In genomic region chr7:126502751-126503150, GRCm38 (mm10) we compare ENCODE assay signal across 8 mouse cellular contexts. TPM values are rescaled to one million over a fixed set of nuclear protein-coding genes. Genes with fewer than 3 reads are reported as not detected.
A peak's percentile ranks its signal among the peaks of the same experiment; 100 is the strongest.
DNase-seq lines count a peak whose midpoint lies in the region; ATAC-seq and TF ChIP-seq lines count a peak whose summit lies in the region.

No protein-coding gene starts in this region.

- peak overlapping the region; percentile 89 for H3K4me3 ChIP-seq in heart, embryonic 11.5 days (ENCODE audit: low read depth, low read length)
- H3K4me3 ChIP-seq in ES-Bruce4 (ENCODE audit: low read depth, low read length), result peak overlapping the region; percentile 92
- H3K4me3 ChIP-seq in forebrain, embryonic 14.5 days (ENCODE audit: low read depth, low read length), result peak overlapping the region; percentile 100
- peak overlapping the region; percentile 80 for H3K4me3 ChIP-seq in liver, postnatal 0 days (ENCODE audit: low read depth, low read length)

- WGBS in heart, embryonic 11.5 days (ENCODE audit: insufficient replicate concordance), result 0% methylated on average over 39 of the region's 40 CpGs
- WGBS in forebrain, embryonic 14.5 days, result under 1% methylated on average over 40 of the region's 40 CpGs
- WGBS in liver, postnatal 0 days (ENCODE audit: insufficient replicate concordance), result under 1% methylated on average over 34 of the region's 40 CpGs

- TF ChIP-seq CTCF in ES-Bruce4 (IDR thresholded peaks at IDR 0.05; ENCODE audit: low read depth, low read length), result no peak
- no peak for TF ChIP-seq CTCF in liver, postnatal 0 days (IDR thresholded peaks at IDR 0.05; ENCODE audit: low read depth)

- no peak for TF ChIP-seq POLR2A in ES-Bruce4 (IDR thresholded peaks at IDR 0.05; ENCODE audit: insufficient read depth, low read length)

- peak overlapping the region; percentile 78 for H3K4me2 ChIP-seq in heart, embryonic 11.5 days
- H3K4me2 ChIP-seq in forebrain, embryonic 14.5 days (ENCODE audit: low read length), result peak overlapping the region; percentile 67
- peak overlapping the region; percentile 84 for H3K4me2 ChIP-seq in liver, postnatal 0 days (ENCODE audit: low read depth, low read length)

- TF ChIP-seq EP300 in ES-Bruce4 (IDR thresholded peaks at IDR 0.05; ENCODE audit: insufficient read depth, low read depth, low read length), result no peak
- TF ChIP-seq EP300 in liver, postnatal 0 days (IDR thresholded peaks at IDR 0.05; ENCODE audit: low read depth), result no peak

- H3K27ac ChIP-seq in heart, embryonic 11.5 days (ENCODE audit: low read depth, low read length), result peak overlapping the region; percentile 97
- H3K27ac ChIP-seq in ES-Bruce4 (ENCODE audit: insufficient read depth, low read length), result peak overlapping the region; percentile 87
- H3K27ac ChIP-seq in forebrain, embryonic 14.5 days (ENCODE audit: low read depth, low read length), result peak overlapping the region; percentile 98
- peak overlapping the region; percentile 97 for H3K27ac ChIP-seq in liver, postnatal 0 days (ENCODE audit: low read depth)

- no peaks in the 10 kb centered on the region for H3K9me3 ChIP-seq in heart, embryonic 11.5 days (replicated peaks; ENCODE audit: control insufficient read depth, low read length)
- H3K9me3 ChIP-seq in ES-Bruce4 (replicated peaks; ENCODE audit: control insufficient read depth, insufficient read depth, low read length, poor library complexity, severe bottlenecking), result no peaks in the 10 kb centered on the region
- H3K9me3 ChIP-seq in forebrain, embryonic 14.5 days (replicated peaks; ENCODE audit: control insufficient read depth, low read length), result no peaks in the 10 kb centered on the region
- no peaks in the 10 kb centered on the region for H3K9me3 ChIP-seq in liver, postnatal 0 days (ENCODE audit: low read length)

- peaks cover 24% of the 10 kb centered on the region for H3K36me3 ChIP-seq in heart, embryonic 11.5 days (ENCODE audit: control insufficient read depth, insufficient read depth, low read length)
- peaks cover 35% of the 10 kb centered on the region for H3K36me3 ChIP-seq in ES-Bruce4 (ENCODE audit: control insufficient read depth, insufficient read depth, low read length, poor library complexity, severe bottlenecking)
- H3K36me3 ChIP-seq in forebrain, embryonic 14.5 days (ENCODE audit: control insufficient read depth, insufficient read depth, low read length), result peaks cover 35% of the 10 kb centered on the region
- H3K36me3 ChIP-seq in liver, postnatal 0 days (replicated peaks; ENCODE audit: insufficient read depth, low read length), result peaks cover 36% of the 10 kb centered on the region

- H3K4me1 ChIP-seq in heart, embryonic 11.5 days (ENCODE audit: control insufficient read depth, insufficient read depth, low read length), result peaks cover 6% of the 10 kb centered on the region; the same call in 1 of the 2 replicates
- H3K4me1 ChIP-seq in ES-Bruce4 (ENCODE audit: control insufficient read depth, insufficient read depth, low read length), result peaks cover 2% of the 10 kb centered on the region
- peaks cover 11% of the 10 kb centered on the region for H3K4me1 ChIP-seq in forebrain, embryonic 14.5 days (ENCODE audit: control insufficient read depth, insufficient read depth, low read length)
- H3K4me1 ChIP-seq in liver, postnatal 0 days (ENCODE audit: insufficient read depth), result peaks cover 10% of the 10 kb centered on the region

- ATAC-seq in heart, embryonic 11.5 days (replicated peaks; ENCODE audit: insufficient number of reproducible peaks, low FRiP score, low TSS enrichment), result no peak
- ATAC-seq in forebrain, embryonic 14.5 days, result no peak
- ATAC-seq in liver, postnatal 0 days, result no peak

- peak overlapping the region; percentile 91 for H3K9ac ChIP-seq in heart, embryonic 11.5 days (ENCODE audit: low read depth, low read length)
- H3K9ac ChIP-seq in ES-Bruce4 (ENCODE audit: low read depth, poor library complexity, severe bottlenecking), result peak overlapping the region; percentile 100
- peak overlapping the region; percentile 99 for H3K9ac ChIP-seq in forebrain, embryonic 14.5 days (ENCODE audit: low read length)
- peak overlapping the region; percentile 100 for H3K9ac ChIP-seq in liver, postnatal 0 days (replicated peaks)

- H3K27me3 ChIP-seq in heart, embryonic 11.5 days (ENCODE audit: control insufficient read depth, insufficient read depth, low read length), result no peaks in the 10 kb centered on the region
- H3K27me3 ChIP-seq in ES-Bruce4 (ENCODE audit: control insufficient read depth, insufficient read depth, low read length, poor library complexity, severe bottlenecking), result no peaks in the 10 kb centered on the region
- H3K27me3 ChIP-seq in forebrain, embryonic 14.5 days (replicated peaks; ENCODE audit: control insufficient read depth, insufficient read depth, low read length), result no peaks in the 10 kb centered on the region
- H3K27me3 ChIP-seq in liver, postnatal 0 days (ENCODE audit: insufficient read depth, low read length), result no peaks in the 10 kb centered on the region

- no peak for DNase-seq in heart, adult 11 months
- DNase-seq in forebrain, embryonic 14.5 days (ENCODE audit: low spot score), result no peak
- DNase-seq in liver, postnatal 0 days, result no peak
- DNase-seq in left cerebral cortex, adult 9 months (ENCODE audit: low spot score in 2 of 2), result no peak
- no peak for DNase-seq in kidney, adult 18-20 months
- DNase-seq in thymus, postnatal 0 days (ENCODE audit: low spot score), result no peak

RNA-seq across cellular contexts. Expression of gene Atxn2l, which starts 0.5 kb away (rescaled TPM):
- polyA plus RNA-seq in heart, embryonic 11.5 days (2014; fragmentation: Nextera tagmentation; extraction: Ambion mirVana), result 38.2 and 39.9 TPM in 2 replicates
- 160 and 172 TPM in 2 replicates for polyA plus RNA-seq in ES-Bruce4 (2011; ENCODE audit: insufficient read depth, insufficient read length, low read depth, missing spikeins)
- polyA plus RNA-seq in forebrain, embryonic 14.5 days (2014; fragmentation: Nextera tagmentation; extraction: Ambion mirVana), result 36.5 and 46.3 TPM in 2 replicates
- 12.0 and 13.6 TPM in 2 replicates for polyA plus RNA-seq in liver, postnatal 0 days (2015; fragmentation: Nextera tagmentation; extraction: Ambion mirVana)
- polyA plus RNA-seq in thymus, postnatal 0 days (2015; fragmentation: Nextera tagmentation; extraction: Ambion mirVana), result 37.9 and 38.5 TPM in 2 replicates

RNA-seq across cellular contexts. Expression of gene Tufm, which starts 15.6 kb away (rescaled TPM):
- 167 and 187 TPM in 2 replicates for polyA plus RNA-seq in heart, embryonic 11.5 days (2014; fragmentation: Nextera tagmentation; extraction: Ambion mirVana)
- polyA plus RNA-seq in ES-Bruce4 (2011; ENCODE audit: insufficient read depth, insufficient read length, low read depth, missing spikeins), result 100 and 102 TPM in 2 replicates
- polyA plus RNA-seq in forebrain, embryonic 14.5 days (2014; fragmentation: Nextera tagmentation; extraction: Ambion mirVana), result 135 and 147 TPM in 2 replicates
- 57.6 and 57.7 TPM in 2 replicates for polyA plus RNA-seq in liver, postnatal 0 days (2015; fragmentation: Nextera tagmentation; extraction: Ambion mirVana)
- 95.4 and 104 TPM in 2 replicates for polyA plus RNA-seq in thymus, postnatal 0 days (2015; fragmentation: Nextera tagmentation; extraction: Ambion mirVana)

RNA-seq across cellular contexts. Expression of gene Sh2b1, which starts 27.5 kb away (rescaled TPM):
- polyA plus RNA-seq in heart, embryonic 11.5 days (2014; fragmentation: Nextera tagmentation; extraction: Ambion mirVana), result 33.7 and 36.0 TPM in 2 replicates
- 41.8 and 43.8 TPM in 2 replicates for polyA plus RNA-seq in ES-Bruce4 (2011; ENCODE audit: insufficient read depth, insufficient read length, low read depth, missing spikeins)
- 49.2 and 59.5 TPM in 2 replicates for polyA plus RNA-seq in forebrain, embryonic 14.5 days (2014; fragmentation: Nextera tagmentation; extraction: Ambion mirVana)
- polyA plus RNA-seq in liver, postnatal 0 days (2015; fragmentation: Nextera tagmentation; extraction: Ambion mirVana), result 13.5 and 13.7 TPM in 2 replicates
- polyA plus RNA-seq in thymus, postnatal 0 days (2015; fragmentation: Nextera tagmentation; extraction: Ambion mirVana), result 37.8 and 38.6 TPM in 2 replicates

RNA-seq across cellular contexts. Expression of gene Atp2a1, which starts 39.8 kb away (rescaled TPM):
- 5.0 and 7.5 TPM in 2 replicates for polyA plus RNA-seq in heart, embryonic 11.5 days (2014; fragmentation: Nextera tagmentation; extraction: Ambion mirVana)
- 0.40 and 0.53 TPM in 2 replicates for polyA plus RNA-seq in ES-Bruce4 (2011; ENCODE audit: insufficient read depth, insufficient read length, low read depth, missing spikeins)
- polyA plus RNA-seq in forebrain, embryonic 14.5 days (2014; fragmentation: Nextera tagmentation; extraction: Ambion mirVana), result 0.12 and 0.24 TPM in 2 replicates
- 2.2 and 34.1 TPM in 2 replicates for polyA plus RNA-seq in liver, postnatal 0 days (2015; fragmentation: Nextera tagmentation; extraction: Ambion mirVana)
- 3.1 and 4.2 TPM in 2 replicates for polyA plus RNA-seq in thymus, postnatal 0 days (2015; fragmentation: Nextera tagmentation; extraction: Ambion mirVana)
